Mouse (Mus musculus) MEL (cell line): Measurements from ENCODE around the gene Tmem26. TPM values are rescaled to one million over a fixed set of nuclear protein-coding genes. Genes with fewer than 3 reads are reported as not detected.

Experiments
- DNase-seq: peaks from one replicate; pipeline ENCODE4 v3.0.0; 2011; ENCODE audit warnings: low read depth, low spot score
- H3K27ac ChIP-seq: 2 replicates; pipeline ENCODE4 v1.5.1; 2012; ENCODE audit warnings: low read depth, mild to moderate bottlenecking, control low read depth, low read length, moderate library complexity; ENCODE audit not compliant: control insufficient read depth
- H3K27me3 ChIP-seq, 2 experiments: fragments of 150-350 bp in 1 of 2; sonication (generic) in 1 of 2; 2 replicates each; pipeline ENCODE4 v1.6.1; 2012; ENCODE audit warnings: low read length in 2 of 2, mild to moderate bottlenecking in 2 of 2, improper control_type of control experiment in 1 of 2, moderate library complexity in 1 of 2; ENCODE audit not compliant: insufficient read depth in 2 of 2, control insufficient read depth in 1 of 2
- H3K36me3 ChIP-seq, 2 experiments: 2 replicates each; pipeline ENCODE4 v1.6.1; 2012 to 2014; ENCODE audit warnings: low read length in 2 of 2, improper control_type of control experiment in 1 of 2, inconsistent platforms in 1 of 2, mild to moderate bottlenecking in 1 of 2; ENCODE audit not compliant: insufficient read depth in 2 of 2, control insufficient read depth in 1 of 2
- H3K4me1 ChIP-seq, 2 experiments: fragments of 150-350 bp in 1 of 2; sonication (generic) in 1 of 2; 2 replicates each; pipeline ENCODE4 v1.6.1; 2012; ENCODE audit warnings: low read length in 2 of 2, improper control_type of control experiment in 1 of 2, mild to moderate bottlenecking in 1 of 2; ENCODE audit not compliant: insufficient read depth in 2 of 2, control insufficient read depth in 1 of 2
- H3K4me3 ChIP-seq, 2 experiments: fragments of 150-350 bp in 1 of 2; sonication (generic) in 1 of 2; 2 replicates each; pipeline ENCODE4 v1.5.1; 2012; ENCODE audit warnings: low read depth in 2 of 2, low read length in 2 of 2, mild to moderate bottlenecking in 2 of 2, moderate library complexity in 2 of 2, control low read depth in 1 of 2, improper control_type of control experiment in 1 of 2; ENCODE audit not compliant: control insufficient read depth in 1 of 2, insufficient read depth in 1 of 2
- H3K79me2 ChIP-seq: 2 replicates; pipeline ENCODE4 v1.6.1; 2012; ENCODE audit warnings: mild to moderate bottlenecking, low read length, moderate library complexity; ENCODE audit not compliant: control insufficient read depth, poor library complexity, insufficient read depth
- H3K9ac ChIP-seq: 2 replicates; pipeline ENCODE4 v1.6.1; 2012; ENCODE audit warnings: low read depth, mild to moderate bottlenecking, control low read depth, low read length, moderate library complexity; ENCODE audit not compliant: control insufficient read depth, poor library complexity, severe bottlenecking
- H3K9me3 ChIP-seq: fragments of 150-350 bp; sonication (generic); replicated peaks from 2 replicates; pipeline ENCODE4 v1.6.1; 2012; ENCODE audit warnings: mild to moderate bottlenecking, low read length, improper control_type of control experiment, moderate library complexity; ENCODE audit not compliant: insufficient read depth
- BHLHE40 ChIP-seq: IDR thresholded peaks from 2 replicates; pipeline ENCODE4 v1.6.1; 2012; ENCODE audit warnings: low read depth, mild to moderate bottlenecking, inconsistent platforms, low read length, improper control_type of control experiment, borderline replicate concordance
- CHD2 ChIP-seq: IDR thresholded peaks from 2 replicates; pipeline ENCODE4 v1.6.1; 2011; ENCODE audit warnings: low read length, improper control_type of control experiment
- ELF1 ChIP-seq: IDR thresholded peaks from 2 replicates; pipeline ENCODE4 v1.6.1; 2014; ENCODE audit warnings: low read depth, mild to moderate bottlenecking, inconsistent platforms, low read length, improper control_type of control experiment, moderate library complexity
- EP300 ChIP-seq, 2 experiments: IDR thresholded peaks; 2 replicates each; pipeline ENCODE4 v1.6.1; 2011; ENCODE audit warnings: improper control_type of control experiment in 2 of 2, low read length in 2 of 2, low read depth in 1 of 2, mild to moderate bottlenecking in 1 of 2
- ETS1 ChIP-seq: IDR thresholded peaks from 2 replicates; pipeline ENCODE4 v1.6.1; 2012; ENCODE audit warnings: low read depth, mild to moderate bottlenecking, inconsistent platforms, low read length, improper control_type of control experiment, moderate library complexity
- GABPA ChIP-seq: IDR thresholded peaks from 2 replicates; pipeline ENCODE4 v1.6.1; 2012; ENCODE audit warnings: low read depth, mild to moderate bottlenecking, inconsistent platforms, low read length, improper control_type of control experiment, moderate library complexity
- GATA1 ChIP-seq: IDR thresholded peaks from 2 replicates; pipeline ENCODE4 v1.6.1; 2011; ENCODE audit warnings: low read depth, low read length, improper control_type of control experiment
- HCFC1 ChIP-seq: IDR thresholded peaks from 2 replicates; pipeline ENCODE4 v1.6.1; 2012; ENCODE audit warnings: low read depth, mild to moderate bottlenecking, inconsistent platforms, low read length, improper control_type of control experiment, moderate library complexity
- KAT2A ChIP-seq: conservative IDR thresholded peaks from 2 replicates; pipeline ENCODE4 v1.6.1; 2012; ENCODE audit warnings: low read depth, low read length, improper control_type of control experiment, inconsistent platforms
- MAZ ChIP-seq: IDR thresholded peaks from 2 replicates; pipeline ENCODE4 v1.6.1; 2012; ENCODE audit warnings: low read depth, mild to moderate bottlenecking, inconsistent platforms, low read length, improper control_type of control experiment
- MEF2A ChIP-seq: IDR thresholded peaks from 2 replicates; pipeline ENCODE4 v1.6.1; 2014; ENCODE audit warnings: low read depth, mild to moderate bottlenecking, inconsistent platforms, low read length, improper control_type of control experiment; ENCODE audit not compliant: poor library complexity, insufficient replicate concordance, severe bottlenecking; ENCODE audit errors: extremely low read depth
- MYB ChIP-seq: IDR thresholded peaks from 2 replicates; pipeline ENCODE4 v1.6.1; 2011; ENCODE audit warnings: mild to moderate bottlenecking, low read depth, low read length, improper control_type of control experiment
- MYC ChIP-seq: IDR thresholded peaks from 2 replicates; pipeline ENCODE4 v1.6.1; 2011; ENCODE audit warnings: low read depth, mild to moderate bottlenecking, low read length, improper control_type of control experiment, moderate library complexity
- NELFE ChIP-seq: IDR thresholded peaks from 2 replicates; pipeline ENCODE4 v1.6.1; 2011; ENCODE audit warnings: low read depth, low read length, improper control_type of control experiment
- NRF1 ChIP-seq: IDR thresholded peaks from 2 replicates; pipeline ENCODE4 v1.6.1; 2014; ENCODE audit warnings: low read depth, mild to moderate bottlenecking, inconsistent platforms, low read length, improper control_type of control experiment, moderate library complexity; ENCODE audit not compliant: poor library complexity, insufficient read depth, severe bottlenecking
- POLR2A ChIP-seq, 2 experiments: IDR thresholded peaks; 2 replicates each; pipeline ENCODE4 v1.6.1; 2011 to 2012; ENCODE audit warnings: low read length in 2 of 2, mild to moderate bottlenecking in 2 of 2, control low read depth in 1 of 2, improper control_type of control experiment in 1 of 2, low read depth in 1 of 2, moderate library complexity in 1 of 2; ENCODE audit not compliant: control insufficient read depth in 1 of 2, insufficient read depth in 1 of 2, poor library complexity in 1 of 2
- POLR2AphosphoS2 ChIP-seq: IDR thresholded peaks from 2 replicates; pipeline ENCODE4 v1.6.1; 2011; ENCODE audit warnings: low read length, improper control_type of control experiment
- RAD21 ChIP-seq: IDR thresholded peaks from 2 replicates; pipeline ENCODE4 v1.6.1; 2011; ENCODE audit warnings: mild to moderate bottlenecking, low read depth, low read length, improper control_type of control experiment
- RCOR1 ChIP-seq: IDR thresholded peaks from 2 replicates; pipeline ENCODE4 v1.6.1; 2012; ENCODE audit warnings: low read depth, mild to moderate bottlenecking, inconsistent platforms, low read length, improper control_type of control experiment
- SIN3A ChIP-seq: IDR thresholded peaks from 2 replicates; pipeline ENCODE4 v1.6.1; 2012; ENCODE audit warnings: low read length, improper control_type of control experiment, inconsistent platforms
- SMC3 ChIP-seq: IDR thresholded peaks from 2 replicates; pipeline ENCODE4 v1.6.1; 2011; ENCODE audit warnings: low read depth, low read length, improper control_type of control experiment
- TAL1 ChIP-seq: IDR thresholded peaks from 2 replicates; pipeline ENCODE4 v1.6.1; 2012; ENCODE audit warnings: mild to moderate bottlenecking, inconsistent platforms, low read length, moderate library complexity, mixed read lengths
- TCF12 ChIP-seq: IDR thresholded peaks from 2 replicates; pipeline ENCODE4 v1.6.1; 2014; ENCODE audit warnings: low read depth, mild to moderate bottlenecking, inconsistent platforms, low read length, improper control_type of control experiment, moderate library complexity
- USF1 ChIP-seq: IDR thresholded peaks from 2 replicates; pipeline ENCODE4 v1.6.1; 2014; ENCODE audit warnings: low read depth, mild to moderate bottlenecking, inconsistent platforms, low read length, improper control_type of control experiment, moderate library complexity
- ZKSCAN1 ChIP-seq: IDR thresholded peaks from 2 replicates; pipeline ENCODE4 v1.6.1; 2012; ENCODE audit warnings: low read depth, mild to moderate bottlenecking, inconsistent platforms, low read length, improper control_type of control experiment, moderate library complexity
- ZMIZ1 ChIP-seq: IDR thresholded peaks from 2 replicates; pipeline ENCODE4 v1.6.1; 2012; ENCODE audit warnings: low read depth, mild to moderate bottlenecking, inconsistent platforms, low read length, improper control_type of control experiment, moderate library complexity
- ZNF384 ChIP-seq: IDR thresholded peaks from 2 replicates; pipeline ENCODE4 v1.6.1; 2012; ENCODE audit warnings: low read depth, mild to moderate bottlenecking, inconsistent platforms, low read length, improper control_type of control experiment
- polyA plus RNA-seq, 2 experiments: library from polyadenylated mRNA; stranded (reverse) in 1 of 2; unstranded in 1 of 2; fragments of >175 nt in 1 of 2; fragments of >200 nt in 1 of 2; gene quantifications; 2 replicates each; pipeline versions ENCODE4 v1.2.1 to v1.2.4; 2012; ENCODE audit warnings: low replicate concordance in 2 of 2, low read depth in 1 of 2; ENCODE audit not compliant: insufficient read length in 2 of 2, insufficient read depth in 1 of 2, missing spikeins in 1 of 2
- total RNA-seq: library from RNA; depleted of rRNA; stranded (reverse); fragments of 300-350 nt; gene quantifications from 2 replicates; pipeline ENCODE4 v1.2.3, GENCODE M21; 2012

Gene Tmem26
- total and polyA plus RNA-seq, 3 experiments: not detected

DNA sequence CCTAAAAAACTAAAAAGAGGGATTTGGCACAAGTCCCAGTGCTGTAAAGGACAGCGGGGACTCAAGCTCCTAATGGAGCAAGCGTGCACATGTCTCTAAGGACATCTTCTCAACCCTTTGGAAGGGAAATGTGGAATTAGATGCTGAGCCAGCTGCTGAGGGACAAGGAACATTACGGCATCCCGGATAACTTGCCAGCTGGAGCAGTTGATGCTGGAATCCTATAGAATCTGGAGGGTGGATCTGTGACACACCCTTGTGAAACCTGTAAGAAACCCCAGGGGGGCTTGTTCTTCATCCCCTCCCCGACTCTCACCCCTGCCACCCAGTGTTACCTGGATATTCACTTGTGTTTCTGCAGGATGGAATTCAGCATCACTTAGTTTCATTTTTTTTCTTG, 4.0 kb downstream of the Tmem26 start:
- Histone ChIP-seq H3K9me3 (no peaks in the 10 kb centered on the region), H3K9ac (no peak overlapping the region), H3K4me1 (no peaks in the 10 kb centered on the region), H3K27me3 (no peaks in the 10 kb centered on the region), H3K36me3 (no peaks in the 10 kb centered on the region), H3K27ac (no peak overlapping the region), H3K79me2 (no peaks in the 10 kb centered on the region), H3K4me3 (no peak overlapping the region)
- no peak for DNase-seq
- no peak for TF ChIP-seq GATA1
- no peak for TF ChIP-seq MYC
- no peak for TF ChIP-seq HCFC1
- no peak for TF ChIP-seq ZNF384
- TF ChIP-seq ZKSCAN1: no peak
- TF ChIP-seq TCF12: no peak
- TF ChIP-seq RCOR1: no peak
- TF ChIP-seq BHLHE40: no peak
- no peak for TF ChIP-seq EP300 (IDR thresholded peaks at IDR 0.05; ENCODE audit: low read depth in 1 of 2, low read length in 2 of 2)
- TF ChIP-seq MEF2A: no peak
- no peak for TF ChIP-seq CHD2
- no peak for TF ChIP-seq ETS1
- TF ChIP-seq MYB: no peak
- TF ChIP-seq ZMIZ1: no peak
- no peak for TF ChIP-seq POLR2AphosphoS2
- no peak for TF ChIP-seq USF1
- no peak for TF ChIP-seq SIN3A
- no peak for TF ChIP-seq KAT2A

DNA sequence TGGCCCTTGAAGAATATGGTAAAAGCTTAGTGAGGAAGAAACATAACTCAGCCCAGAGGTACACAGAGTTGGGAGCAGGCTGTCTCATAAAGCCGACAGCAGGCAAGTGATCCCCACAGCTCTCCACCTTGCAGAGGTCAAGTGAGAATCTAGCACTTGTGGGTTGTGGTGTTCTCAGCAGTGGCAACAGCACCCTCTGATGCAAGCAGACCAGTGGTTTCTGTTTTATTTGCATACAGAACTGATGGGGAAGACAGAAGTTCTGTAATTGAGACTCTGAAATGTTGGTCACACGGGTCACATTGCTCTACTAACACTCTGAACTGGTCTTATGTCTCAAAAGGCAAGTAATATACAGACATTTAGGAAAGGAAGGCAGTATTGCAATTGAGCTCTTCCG, 12.2 kb downstream of the Tmem26 start:
- TF ChIP-seq NRF1: no peak
- TF ChIP-seq BHLHE40: no peak
- no peak for TF ChIP-seq ZNF384
- no peak for TF ChIP-seq ELF1
- no peak for TF ChIP-seq MAZ
- no peak for TF ChIP-seq HCFC1
- no peak for TF ChIP-seq EP300 (IDR thresholded peaks at IDR 0.05; ENCODE audit: low read depth in 1 of 2, low read length in 2 of 2)
- TF ChIP-seq CHD2: no peak
- TF ChIP-seq MYC: no peak
- TF ChIP-seq ZKSCAN1: no peak
- no peak for TF ChIP-seq RAD21
- no peak for TF ChIP-seq SMC3
- no peak for TF ChIP-seq POLR2A (IDR thresholded peaks at IDR 0.05; ENCODE audit: control insufficient read depth in 1 of 2, insufficient read depth in 1 of 2, low read depth in 1 of 2, low read length in 2 of 2, poor library complexity in 1 of 2)
- TF ChIP-seq GABPA: no peak
- TF ChIP-seq NELFE: no peak
- no peak for TF ChIP-seq TAL1
- no peak for TF ChIP-seq KAT2A
- no peak for TF ChIP-seq ZMIZ1
- no peak for TF ChIP-seq MEF2A
- DNase-seq: no peak
- Histone ChIP-seq H3K4me3 (no peak overlapping the region), H3K36me3 (no peaks in the 10 kb centered on the region), H3K79me2 (no peaks in the 10 kb centered on the region), H3K27ac (no peak overlapping the region), H3K27me3 (no peaks in the 10 kb centered on the region), H3K4me1 (no peaks in the 10 kb centered on the region), H3K9me3 (no peaks in the 10 kb centered on the region), H3K9ac (no peak overlapping the region)
